Mouse (Mus musculus) midbrain, postnatal 0 days (tissue): ENCODE data around the gene Cers3. TPM values are rescaled to one million over a fixed set of nuclear protein-coding genes. Genes with fewer than 3 reads are reported as not detected.

ENCODE experiments used
- ATAC-seq: fragments of 200-750 bp; cut with Nextera tagmentation; 2 replicates; pipeline ENCODE4 v1.8.0; 2017; ENCODE audit warnings: moderate number of reproducible peaks, mild to moderate bottlenecking, moderate TSS enrichment, moderate library complexity; ENCODE audit not compliant: low FRiP score
- DNase-seq: peaks from one replicate; pipeline ENCODE4 v3.0.0-alpha.2; 2015; ENCODE audit warnings: low spot score
- H3K27ac ChIP-seq: fragments of 300-500 bp; sonication (generic); 2 replicates; pipeline ENCODE4 v1.5.1; 2014; ENCODE audit warnings: low read depth, mild to moderate bottlenecking, low read length, mixed read lengths
- H3K27me3 ChIP-seq: fragments of 300-500 bp; sonication (generic); 2 replicates; pipeline ENCODE4 v1.6.1; 2014; ENCODE audit warnings: low read length, control low read depth, mixed read lengths; ENCODE audit not compliant: insufficient read depth
- H3K36me3 ChIP-seq: fragments of 300-500 bp; sonication (generic); 2 replicates; pipeline ENCODE4 v1.6.1; 2014; ENCODE audit warnings: low read length, control low read depth, mixed read lengths; ENCODE audit not compliant: insufficient read depth
- H3K4me1 ChIP-seq: fragments of 300-500 bp; sonication (generic); 2 replicates; pipeline ENCODE4 v1.6.1; 2014; ENCODE audit warnings: mild to moderate bottlenecking, control low read depth, antibody characterized with exemption, low read length, mixed read lengths; ENCODE audit not compliant: insufficient read depth
- H3K4me2 ChIP-seq: fragments of 300-500 bp; sonication (generic); 2 replicates; pipeline ENCODE4 v1.6.1; 2014; ENCODE audit warnings: low read depth, mild to moderate bottlenecking, low read length, mixed read lengths; ENCODE audit not compliant: poor library complexity, severe bottlenecking
- H3K4me3 ChIP-seq: fragments of 300-500 bp; sonication (generic); 2 replicates; pipeline ENCODE4 v1.5.1; 2014; ENCODE audit warnings: low read depth, mild to moderate bottlenecking, low read length, moderate library complexity
- H3K9ac ChIP-seq: fragments of 300-500 bp; sonication (generic); replicated peaks from 2 replicates; pipeline ENCODE4 v1.6.1; 2014; ENCODE audit warnings: mild to moderate bottlenecking, low read length, moderate library complexity, mixed read lengths; ENCODE audit not compliant: poor library complexity, severe bottlenecking
- H3K9me3 ChIP-seq: fragments of 300-500 bp; sonication (generic); 2 replicates; pipeline ENCODE4 v1.6.1; 2016; ENCODE audit warnings: low read length, control low read depth
- CTCF ChIP-seq: IDR thresholded peaks from 2 replicates; pipeline ENCODE4 v1.5.1; 2016; ENCODE audit warnings: antibody characterized with exemption, mild to moderate bottlenecking
- WGBS: fragments of 180-500 bp; shearing (Covaris S2); extraction: QIAGEN DNeasy Blood & Tissue Kit; methylation state at CpG from one replicate; pipeline ENCODE4 v1.1.7; 2014; 5-methylcytosine and 5-hydroxymethylcytosine counted together
- polyA plus RNA-seq: library from polyadenylated mRNA; unstranded; fragments of >200 nt; fragmentation: Nextera tagmentation; extraction: Ambion mirVana; gene quantifications from 2 replicates; pipeline ENCODE4 v1.2.1, GENCODE M21; 2015
- total RNA-seq: library from RNA; depleted of rRNA; stranded (reverse); fragments of >200 nt; gene quantifications from 2 replicates; pipeline ENCODE4 v1.2.3, GENCODE M21; 2014

The Cers3 gene
- total and polyA plus RNA-seq, 2 experiments from 2014 or later: 0.70 to 1.3 TPM

GRCm38 (mm10) chr7:66753816-66754215 lies 10.5 kb downstream of the Cers3 start:
- 73% methylated on average over 8 of the region's 8 CpGs for WGBS
- ATAC-seq: no peak

GRCm38 (mm10) chr7:66755611-66756010 lies 12.3 kb downstream of the Cers3 start:
- H3K27ac ChIP-seq: no peak overlapping the region
- no peaks in the 10 kb centered on the region for H3K9me3 ChIP-seq
- no peak overlapping the region for H3K4me2 ChIP-seq
- WGBS: 88% methylated on average over 7 of the region's 7 CpGs
- H3K4me3 ChIP-seq: no peak overlapping the region
- DNase-seq (no peak), ATAC-seq (no peak)
- H3K27me3 ChIP-seq: no peaks in the 10 kb centered on the region
- H3K4me1 ChIP-seq: no peaks in the 10 kb centered on the region
- no peak for TF ChIP-seq CTCF
- H3K36me3 ChIP-seq: no peaks in the 10 kb centered on the region
- H3K9ac ChIP-seq: no peak overlapping the region

More at GRCm38 (mm10) chr7:66753816-66754215, 10.5 kb downstream of the Cers3 start:
- Histone ChIP-seq H3K9ac (no peak overlapping the region), H3K4me2 (no peak overlapping the region), H3K4me3 (no peak overlapping the region), H3K27ac (no peak overlapping the region), H3K27me3 (no peaks in the 10 kb centered on the region), H3K4me1 (no peaks in the 10 kb centered on the region), H3K36me3 (no peaks in the 10 kb centered on the region), H3K9me3 (no peaks in the 10 kb centered on the region)
- no peak for DNase-seq
- TF ChIP-seq CTCF: no peak

- H3K9ac ChIP-seq: no peak overlapping the region
- no peak for TF ChIP-seq CTCF
- H3K36me3 ChIP-seq: no peaks in the 10 kb centered on the region
- H3K9me3 ChIP-seq: no peaks in the 10 kb centered on the region
- DNase-seq (no peak), ATAC-seq (no peak)
- whole genome bisulfite sequencing: 76% methylated on average over 5 of the region's 5 CpGs
- no peak overlapping the region for H3K4me2 ChIP-seq
- no peak overlapping the region for H3K4me3 ChIP-seq
- H3K4me1 ChIP-seq: no peaks in the 10 kb centered on the region
- H3K27ac ChIP-seq: no peak overlapping the region
- H3K27me3 ChIP-seq: no peaks in the 10 kb centered on the region
Observed at GRCm38 (mm10) chr7:66769902-66770301, 26.6 kb downstream of the Cers3 start.

- TF ChIP-seq CTCF: no peak
- WGBS: 76% methylated on average over 3 of the region's 3 CpGs
- H3K4me3 ChIP-seq: no peak overlapping the region
- no peaks in the 10 kb centered on the region for H3K36me3 ChIP-seq
- no peaks in the 10 kb centered on the region for H3K27me3 ChIP-seq
- no peak for ATAC-seq
- H3K9me3 ChIP-seq: no peaks in the 10 kb centered on the region
- H3K27ac ChIP-seq: no peak overlapping the region
- no peak overlapping the region for H3K4me2 ChIP-seq
- H3K9ac ChIP-seq: no peak overlapping the region
- no peaks in the 10 kb centered on the region for H3K4me1 ChIP-seq
- no peak for DNase-seq
Observed at GRCm38 (mm10) chr7:66770706-66771105, 27.4 kb downstream of the Cers3 start.

GRCm38 (mm10) chr7:66771252-66771651 lies 27.9 kb downstream of the Cers3 start:
- Histone ChIP-seq H3K27ac (no peak overlapping the region), H3K4me3 (no peak overlapping the region), H3K4me1 (no peaks in the 10 kb centered on the region), H3K9me3 (no peaks in the 10 kb centered on the region), H3K36me3 (no peaks in the 10 kb centered on the region), H3K4me2 (no peak overlapping the region), H3K27me3 (no peaks in the 10 kb centered on the region), H3K9ac (no peak overlapping the region)
- DNase-seq: no peak
- 91% methylated on average over 6 of the region's 6 CpGs for WGBS
- no peak for TF ChIP-seq CTCF
- ATAC-seq: no peak

GRCm38 (mm10) chr7:66779411-66779810 lies 36.1 kb downstream of the Cers3 start:
- H3K27me3 ChIP-seq: no peaks in the 10 kb centered on the region
- no peak overlapping the region for H3K4me2 ChIP-seq
- 61% methylated on average over 2 of the region's 2 CpGs for WGBS
- H3K9ac ChIP-seq: no peak overlapping the region
- no peak for TF ChIP-seq CTCF
- ATAC-seq: no peak
- H3K4me3 ChIP-seq: no peak overlapping the region
- no peak overlapping the region for H3K27ac ChIP-seq
- DNase-seq: no peak
- no peaks in the 10 kb centered on the region for H3K9me3 ChIP-seq
- no peaks in the 10 kb centered on the region for H3K36me3 ChIP-seq
- no peaks in the 10 kb centered on the region for H3K4me1 ChIP-seq
